Mouse (Mus musculus): Measurements from ENCODE around the gene Timm17a. TPM values are rescaled to one million over a fixed set of nuclear protein-coding genes. Genes with fewer than 3 reads are reported as not detected.

The Timm17a gene
- 100 to 1,000 TPM; 109 to 112 TPM for total RNA-seq (2021)

- intact Hi-C loops (cut with DNase I): no loop called here
- DNase-seq: peak; percentile 94
These were observed at the start of gene Timm17a for GRCm38 (mm10) chr1:135313284-135314031. Timm17a (minus strand) TSS chr1:135313778.

DNA sequence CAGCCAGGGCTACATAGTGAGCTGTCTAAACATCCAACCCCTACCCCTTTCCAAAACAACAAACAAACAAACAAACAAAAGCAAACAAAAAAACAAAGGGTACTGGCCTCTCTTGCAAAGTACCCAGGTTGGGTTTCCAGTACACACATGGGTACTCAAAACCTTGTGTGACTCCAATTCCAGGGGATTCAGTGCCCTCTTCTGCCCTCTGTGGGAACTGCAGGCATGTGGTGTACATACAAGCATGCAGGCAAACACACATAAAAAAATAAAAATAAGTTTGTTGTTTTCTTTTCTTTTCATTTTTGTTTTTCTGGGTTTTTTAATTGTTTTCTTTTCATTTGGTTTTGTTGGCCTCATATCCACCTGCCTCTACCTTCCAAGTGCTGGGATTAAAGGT, 48.5 kb upstream of the Timm17a start:
- DNase-seq: no peak
- intact Hi-C loops (cut with DNase I): no loop called here

GRCm38 (mm10) chr1:135361491-135361890, 47.9 kb upstream of the Timm17a start:
- intact Hi-C loops (cut with DNase I): no loop called here

DNA sequence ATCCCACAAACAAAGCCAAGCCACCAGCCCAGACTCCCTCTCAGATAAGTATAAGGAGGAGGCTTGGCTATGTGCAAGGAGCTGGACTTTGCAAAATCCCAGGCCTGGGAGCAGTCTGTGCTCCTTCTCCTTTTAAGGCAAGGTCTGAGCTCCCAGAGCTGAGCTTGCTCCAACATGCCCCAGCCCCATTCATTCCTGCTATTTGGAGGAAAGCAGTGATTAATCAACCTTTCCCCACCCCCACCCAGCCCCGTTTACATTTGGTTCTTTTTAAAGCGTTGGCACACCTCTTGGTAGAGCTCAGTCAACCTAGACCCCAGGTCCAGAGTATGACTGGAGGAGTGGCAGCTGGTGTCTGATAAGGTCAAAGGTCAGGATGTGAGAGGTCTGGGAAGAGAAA, 45.5 kb upstream of the Timm17a start:
- DNase-seq: no peak
- intact Hi-C loops (cut with DNase I): no loop called here

More at GRCm38 (mm10) chr1:135361491-135361890, 47.9 kb upstream of the Timm17a start:
- DNase-seq: no peak

GRCm38 (mm10) chr1:135351953-135352352, 38.4 kb upstream of the Timm17a start:
- DNase-seq: no peak
- intact Hi-C loops (cut with DNase I): no loop called here

DNA sequence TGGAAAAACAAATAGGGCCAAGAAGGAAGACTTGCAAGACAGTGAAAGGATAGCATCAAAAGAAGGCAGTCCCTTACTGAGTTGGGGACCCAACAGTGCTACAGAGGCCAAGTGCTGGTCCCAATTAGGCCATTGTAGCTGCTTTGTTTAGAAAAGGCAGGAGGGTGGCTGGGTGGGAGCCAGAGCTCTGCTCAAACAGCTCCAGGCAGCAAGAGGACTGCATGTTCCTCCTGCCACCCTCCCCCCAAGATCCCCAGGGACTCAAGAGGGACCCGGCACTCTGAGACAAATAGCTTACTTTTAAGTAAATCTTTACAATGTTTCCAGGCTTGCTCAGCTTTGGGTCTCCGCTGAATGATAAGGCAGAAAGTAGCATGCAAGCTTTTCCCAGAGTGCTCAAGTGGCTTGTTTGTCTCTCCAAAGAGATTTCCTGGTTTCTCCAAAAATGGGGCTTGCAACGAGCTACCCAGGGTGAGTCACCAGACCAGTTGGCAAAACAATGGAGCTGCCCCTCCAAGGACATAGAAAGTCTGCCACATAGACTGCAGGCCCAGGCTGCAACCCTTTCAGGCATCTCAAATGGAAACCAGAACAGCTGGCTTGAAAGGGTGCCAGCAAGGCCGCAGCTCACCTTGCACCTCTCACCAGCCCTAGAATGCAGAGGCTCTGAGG, 34.1 kb upstream of the Timm17a start:
- no peak for DNase-seq
- intact Hi-C loops (cut with DNase I): no loop called here

DNA sequence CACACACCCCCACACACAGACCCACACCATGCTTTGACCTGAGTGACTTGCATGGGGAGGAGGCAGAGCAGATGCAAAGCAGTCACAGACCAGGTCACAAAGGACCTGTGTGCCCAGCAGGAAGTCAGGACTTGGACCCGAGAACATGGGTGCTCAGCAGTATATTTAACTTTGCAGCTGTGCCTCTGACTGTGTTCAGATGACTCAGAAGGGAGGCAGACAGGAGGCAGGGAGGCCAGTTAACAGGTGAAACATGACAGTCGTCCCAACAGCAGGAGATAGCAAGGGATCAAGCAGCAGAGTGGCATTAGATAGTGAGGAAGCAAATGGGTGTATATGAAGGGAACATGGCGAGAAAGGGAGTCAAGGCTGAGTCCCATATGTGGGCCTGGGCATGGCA, 33.3 kb upstream of the Timm17a start:
- intact Hi-C loops (cut with DNase I): no loop called here
- DNase-seq: no peak

GRCm38 (mm10) chr1:135344026-135344425, 30.4 kb upstream of the Timm17a start:
- intact Hi-C loops (cut with DNase I): no loop called here

GRCm38 (mm10) chr1:135341947-135342346, 28.4 kb upstream of the Timm17a start:
- intact Hi-C loops (cut with DNase I): no loop called here
- no peak for DNase-seq

More at GRCm38 (mm10) chr1:135344026-135344425, 30.4 kb upstream of the Timm17a start:
- no peak for DNase-seq

GRCm38 (mm10) chr1:135330578-135330977, 17.0 kb upstream of the Timm17a start:
- intact Hi-C loops (cut with DNase I): no loop called here
- no peak for DNase-seq

DNA sequence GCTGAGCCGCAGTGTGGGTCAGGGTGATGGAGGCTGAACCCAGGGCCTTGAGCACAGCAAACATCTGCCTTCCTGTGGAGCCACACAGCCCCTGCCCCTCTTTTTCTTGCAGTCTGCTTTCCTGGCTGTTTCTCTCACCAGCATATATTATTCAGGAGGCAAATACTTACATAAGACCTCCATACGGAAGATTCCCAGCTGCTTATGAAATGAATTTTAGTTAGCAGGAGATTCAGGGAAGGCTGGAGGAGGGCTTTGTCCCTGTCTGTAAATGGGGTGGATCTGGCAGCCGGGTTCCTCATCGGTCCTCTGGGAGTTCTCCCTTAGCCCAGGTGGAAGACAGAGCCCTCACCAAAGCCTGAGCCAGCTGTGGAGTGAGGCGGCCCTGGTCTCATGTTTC, 14.8 kb upstream of the Timm17a start:
- intact Hi-C loops (cut with DNase I): no loop called here
- DNase-seq: no peak

DNA sequence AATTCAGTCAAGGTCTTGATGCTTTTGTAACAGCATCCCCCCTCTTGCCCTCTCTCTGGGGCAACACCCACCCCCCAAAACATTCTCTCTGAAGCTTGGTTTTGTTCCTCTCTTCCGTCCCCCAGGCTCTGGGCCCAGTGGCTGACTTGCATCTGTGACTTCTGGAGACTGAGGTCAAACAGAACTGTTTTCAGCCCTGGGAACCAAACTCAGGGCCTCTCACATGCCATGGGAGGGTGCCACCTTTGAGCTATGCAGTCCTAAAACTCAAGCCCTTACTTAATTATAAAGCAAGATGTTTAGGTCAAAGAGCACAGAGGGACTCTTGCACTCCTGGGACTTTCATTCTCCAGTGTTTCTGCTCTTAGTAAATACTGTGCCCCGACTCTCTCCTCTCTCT, 12.4 kb upstream of the Timm17a start:
- intact Hi-C loops (cut with DNase I): no loop called here
- no peak for DNase-seq

DNA sequence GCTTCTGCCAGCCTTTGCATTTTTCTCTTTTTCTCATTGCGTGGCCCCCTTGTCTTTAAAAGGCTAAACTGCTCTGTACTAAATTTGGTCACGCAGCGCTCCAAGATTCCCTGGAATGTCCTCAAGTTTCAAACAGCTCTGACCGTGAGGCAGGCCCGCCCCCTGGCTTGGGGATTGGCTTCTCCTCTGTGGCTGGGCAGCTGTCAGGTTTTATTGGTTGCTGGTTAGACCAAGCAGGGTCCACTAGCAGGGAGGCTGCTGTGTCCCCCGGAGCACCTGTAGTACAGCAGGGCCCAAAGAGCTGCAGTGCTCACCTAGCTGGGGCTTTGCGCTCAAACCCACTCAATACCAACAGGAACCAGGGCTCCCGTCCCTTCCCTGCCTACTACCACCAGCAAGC, 11.0 kb upstream of the Timm17a start, which contains the start of gene Lmod1:
Lmod1 (plus strand) TSS at position 237 of the 400 bp plus-strand sequence.
- intact Hi-C loops (cut with DNase I): no loop called here
- peak; percentile 15 for DNase-seq

GRCm38 (mm10) chr1:135323367-135323901, 9.9 kb upstream of the Timm17a start:
- intact Hi-C loops (cut with DNase I): no loop called here
- DNase-seq: no peak

DNA sequence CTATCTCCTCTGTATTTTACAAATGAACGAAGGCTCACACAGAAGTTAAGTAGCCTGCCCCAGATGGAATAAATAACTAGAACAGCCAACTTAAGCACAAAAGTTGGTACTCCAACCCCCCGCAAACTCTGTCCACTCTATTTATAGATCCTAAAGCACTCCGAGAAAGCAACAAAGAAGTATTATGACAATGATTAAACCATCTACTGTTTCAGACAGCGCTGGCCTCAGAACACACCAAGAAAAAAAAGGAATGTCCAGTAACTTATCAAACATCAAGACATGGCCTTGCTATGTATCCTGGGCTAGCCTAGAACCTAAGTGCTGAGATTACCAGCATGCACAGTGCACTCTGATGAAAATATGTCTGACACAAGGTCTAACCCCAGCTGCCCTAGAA, 1.4 kb downstream of the Timm17a start:
- intact Hi-C loops (cut with DNase I): no loop called here
- DNase-seq: no peak

- peak; percentile 21 for DNase-seq
- intact Hi-C loops (cut with DNase I): no loop called here
These were observed 2.2 kb downstream of the Timm17a start for GRCm38 (mm10) chr1:135311356-135311755.

- no peak for DNase-seq
- intact Hi-C loops (cut with DNase I): no loop called here
These were observed 22.7 kb downstream of the Timm17a start for GRCm38 (mm10) chr1:135290908-135291307.

- intact Hi-C loops (cut with DNase I): no loop called here
- no peak for DNase-seq
These were observed 27.3 kb downstream of the Timm17a start for GRCm38 (mm10) chr1:135286311-135286710.

- DNase-seq: peak; percentile 77
- intact Hi-C loops (cut with DNase I): no loop called here
These were observed 29.7 kb downstream of the Timm17a start, which contains the start of gene Rnpep for GRCm38 (mm10) chr1:135283826-135284291. Rnpep (minus strand) TSS chr1:135284084.

DNA sequence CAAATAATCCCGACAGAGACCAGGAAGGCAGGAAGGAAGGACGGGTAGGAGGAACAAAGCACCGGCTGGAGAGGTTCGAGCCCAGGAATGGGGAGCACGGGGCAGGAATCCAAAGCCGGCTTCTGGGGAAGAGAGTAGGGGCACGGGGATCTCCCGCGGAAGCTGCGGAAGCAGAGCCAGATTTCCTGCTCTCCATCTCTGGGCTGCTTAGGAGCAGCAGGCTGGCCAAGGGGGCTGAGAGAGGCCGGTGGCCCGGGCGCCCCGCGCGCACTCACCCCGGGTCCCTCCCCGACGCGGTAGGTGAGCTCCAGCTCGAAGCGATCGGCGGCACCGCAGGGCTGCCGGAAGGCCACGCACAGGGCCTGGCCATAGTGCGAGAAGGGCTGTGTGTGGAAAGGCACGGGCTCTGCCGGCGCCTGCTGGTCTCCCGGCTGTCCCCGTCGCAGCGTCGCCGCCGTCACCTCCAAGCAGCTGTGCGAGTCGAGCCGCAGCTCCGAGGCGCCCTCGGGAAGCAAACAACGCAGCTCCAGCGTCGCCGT, 30.2 kb downstream of the Timm17a start:
- DNase-seq: peak; percentile 55
- intact Hi-C loops (cut with DNase I): no loop called here

GRCm38 (mm10) chr1:135282536-135283286, 30.9 kb downstream of the Timm17a start:
- no peak for DNase-seq
- intact Hi-C loops (cut with DNase I): no loop called here

All from left cerebral cortex, postnatal 4 days (tissue).